Mouse (Mus musculus) testis, adult 2 months (tissue): ENCODE measurements at regions not wholly inside any gene's neighbourhood (a gene's known extent, or its start where the extent isn't known, plus 50 kb on each side); places are given as distances from the start of the nearest gene placed in this dataset.

Experiments
- H3K27ac ChIP-seq: fragments of 200-500 bp; 2 replicates; pipeline ENCODE4 v1.5.1; 2012; ENCODE audit warnings: low read depth, low read length; ENCODE audit not compliant: control insufficient read depth, insufficient read depth
- H3K27me3 ChIP-seq: fragments of 200-500 bp; 2 replicates; pipeline ENCODE4 v1.6.1; 2012; ENCODE audit warnings: mild to moderate bottlenecking, low read length, moderate library complexity; ENCODE audit not compliant: control insufficient read depth, insufficient read depth
- H3K36me3 ChIP-seq: fragments of 200-500 bp; 2 replicates; pipeline ENCODE4 v1.6.1; 2012; ENCODE audit warnings: mild to moderate bottlenecking, low read length; ENCODE audit not compliant: control insufficient read depth, insufficient read depth
- H3K4me1 ChIP-seq: fragments of 200-500 bp; 2 replicates; pipeline ENCODE4 v1.6.1; 2012; ENCODE audit warnings: low read length; ENCODE audit not compliant: control insufficient read depth, insufficient read depth
- H3K4me3 ChIP-seq: fragments of 200-500 bp; 2 replicates; pipeline ENCODE4 v1.5.1; 2012; ENCODE audit warnings: low read depth, mild to moderate bottlenecking, low read length, moderate library complexity, mixed read lengths; ENCODE audit not compliant: control insufficient read depth
- CTCF ChIP-seq: fragments of 200-500 bp; IDR thresholded peaks from 2 replicates; pipeline ENCODE4 v1.5.1; 2012; ENCODE audit warnings: low read depth, mild to moderate bottlenecking, inconsistent platforms, low read length, moderate library complexity; ENCODE audit not compliant: control insufficient read depth, insufficient read depth, insufficient replicate concordance
- POLR2A ChIP-seq: fragments of 200-500 bp; IDR thresholded peaks from 2 replicates; pipeline ENCODE4 v1.6.1; 2012; ENCODE audit warnings: low read depth, mild to moderate bottlenecking, inconsistent platforms, low read length, moderate library complexity; ENCODE audit not compliant: control insufficient read depth

GRCm38 (mm10) chr17:45966736-45967135 lies 65.4 kb downstream of the Vegfa start:
- Histone ChIP-seq H3K27me3 (no peaks in the 10 kb centered on the region; the same call in 1 of the 2 replicates), H3K36me3 (no peaks in the 10 kb centered on the region), H3K4me1 (peaks cover 2% of the 10 kb centered on the region), H3K4me3 (no peak overlapping the region), H3K27ac (no peak overlapping the region)
- TF ChIP-seq POLR2A: no peak

- H3K27ac ChIP-seq: no peak overlapping the region
- peaks cover 2% of the 10 kb centered on the region for H3K4me1 ChIP-seq
These were observed 68.1 kb downstream of the Vegfa start for GRCm38 (mm10) chr17:45964031-45964430.

GRCm38 (mm10) chr17:45963332-45963731 lies 68.8 kb downstream of the Vegfa start:
- no peaks in the 10 kb centered on the region for H3K36me3 ChIP-seq
- no peak overlapping the region for H3K27ac ChIP-seq
- H3K4me3 ChIP-seq: no peak overlapping the region
- H3K4me1 ChIP-seq: no peaks in the 10 kb centered on the region; the same call in none of the 2 replicates
- TF ChIP-seq POLR2A: no peak
- TF ChIP-seq CTCF: no peak
- no peaks in the 10 kb centered on the region; the same call in 1 of the 2 replicates for H3K27me3 ChIP-seq

More at GRCm38 (mm10) chr17:45964031-45964430, 68.1 kb downstream of the Vegfa start:
- Histone ChIP-seq H3K4me3 (no peak overlapping the region), H3K27me3 (no peaks in the 10 kb centered on the region; the same call in 1 of the 2 replicates), H3K36me3 (no peaks in the 10 kb centered on the region)
- no peak for TF ChIP-seq POLR2A
- no peak for TF ChIP-seq CTCF

GRCm38 (mm10) chr17:45961626-45962319 lies 70.4 kb downstream of the Vegfa start:
- Histone ChIP-seq H3K27ac (no peak overlapping the region), H3K4me3 (peak overlapping the region; percentile 52), H3K27me3 (no peaks in the 10 kb centered on the region), H3K4me1 (no peaks in the 10 kb centered on the region; the same call in 1 of the 2 replicates), H3K36me3 (no peaks in the 10 kb centered on the region)
- no peak for TF ChIP-seq CTCF
- no peak for TF ChIP-seq POLR2A

GRCm38 (mm10) chr17:45958094-45958881 lies 73.9 kb downstream of the Vegfa start:
- TF ChIP-seq POLR2A: no peak
- TF ChIP-seq CTCF: no peak
- Histone ChIP-seq H3K27me3 (no peaks in the 10 kb centered on the region), H3K27ac (no peak overlapping the region), H3K4me1 (no peaks in the 10 kb centered on the region; the same call in 1 of the 2 replicates), H3K36me3 (no peaks in the 10 kb centered on the region), H3K4me3 (no peak overlapping the region)

GRCm38 (mm10) chr17:45955481-45955880 lies 76.7 kb downstream of the Vegfa start:
- no peaks in the 10 kb centered on the region for H3K36me3 ChIP-seq
- TF ChIP-seq CTCF (no peak), POLR2A (no peak)
- no peaks in the 10 kb centered on the region for H3K27me3 ChIP-seq
- no peak overlapping the region for H3K4me3 ChIP-seq
- no peaks in the 10 kb centered on the region for H3K4me1 ChIP-seq
- no peak overlapping the region for H3K27ac ChIP-seq

- no peak overlapping the region for H3K4me3 ChIP-seq
- no peaks in the 10 kb centered on the region for H3K27me3 ChIP-seq
- TF ChIP-seq CTCF (no peak), POLR2A (no peak)
- H3K36me3 ChIP-seq: no peaks in the 10 kb centered on the region
- H3K4me1 ChIP-seq: no peaks in the 10 kb centered on the region
- H3K27ac ChIP-seq: no peak overlapping the region
These were observed 77.3 kb downstream of the Vegfa start for GRCm38 (mm10) chr17:45954824-45955223.
